Mouse (Mus musculus) testis, postnatal 14 days (tissue): ENCODE measurements around the gene Lce3d.

ENCODE experiments used
- DNase-seq: peaks from one replicate; pipeline ENCODE4 v3.0.0; 2021; ENCODE audit warnings: low spot score

The Lce3d gene

DNA sequence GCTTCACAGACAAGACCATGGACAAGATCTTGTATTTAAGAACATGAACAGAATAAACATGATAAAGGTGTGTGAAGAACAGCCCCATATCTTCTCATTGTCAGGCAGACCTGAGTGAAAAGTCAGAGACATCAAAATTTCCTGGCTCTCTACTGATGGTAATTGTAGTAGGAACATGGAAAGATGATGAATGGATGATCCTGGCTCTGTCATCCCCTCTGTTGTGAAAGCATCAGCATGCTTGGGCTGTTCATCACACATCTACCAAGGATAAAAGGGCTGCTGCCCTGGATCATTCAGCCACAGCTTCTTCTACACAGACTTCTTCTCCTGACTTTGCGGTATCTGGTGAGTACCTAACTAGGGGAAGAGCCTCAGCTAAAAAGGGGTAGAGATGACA is at the start of gene Lce3d:
Lce3d (plus strand) TSS at position 301 of the 400 bp plus-strand sequence.
- DNase-seq, result no peak

DNA sequence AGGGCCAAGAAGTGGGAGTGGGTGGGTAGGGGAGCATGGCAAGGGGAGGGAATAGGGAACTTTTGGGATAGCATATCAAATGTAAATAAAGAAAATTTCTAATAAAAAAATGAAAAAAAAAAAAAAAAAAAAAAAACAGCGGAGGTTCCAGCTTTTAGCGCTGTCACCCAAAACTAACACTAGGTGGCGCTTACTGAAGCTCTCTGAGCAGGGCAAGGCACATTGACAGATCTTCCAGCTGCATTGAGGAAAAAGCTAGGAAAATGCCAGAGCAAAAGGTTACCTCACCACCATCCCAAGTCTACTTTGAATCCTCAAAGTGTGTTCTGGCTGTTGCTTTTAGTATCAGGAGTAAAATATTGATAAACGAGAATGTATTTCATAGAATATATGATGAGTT is 49.6 kb upstream of the Lce3d start:
- no peak for DNase-seq

DNA sequence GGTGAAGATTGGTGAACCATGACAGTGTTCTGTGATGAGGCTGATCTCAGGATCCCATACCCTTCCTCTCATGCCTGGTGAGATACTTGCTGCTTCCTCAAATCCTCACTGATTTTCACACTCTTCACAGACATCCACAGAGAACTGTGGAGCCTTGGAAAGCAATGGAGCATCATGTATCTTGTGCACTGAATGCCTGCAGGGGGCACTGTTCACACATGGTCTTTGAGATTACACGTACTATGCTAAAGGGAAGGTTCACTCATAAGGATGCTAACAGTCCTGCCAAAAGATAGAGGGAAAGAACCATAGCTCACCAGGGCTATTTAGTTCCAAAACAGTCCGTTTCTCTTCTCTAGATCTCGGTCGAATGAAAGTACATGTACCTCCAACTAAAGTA is 36.8 kb upstream of the Lce3d start:
- DNase-seq, result no peak

DNA sequence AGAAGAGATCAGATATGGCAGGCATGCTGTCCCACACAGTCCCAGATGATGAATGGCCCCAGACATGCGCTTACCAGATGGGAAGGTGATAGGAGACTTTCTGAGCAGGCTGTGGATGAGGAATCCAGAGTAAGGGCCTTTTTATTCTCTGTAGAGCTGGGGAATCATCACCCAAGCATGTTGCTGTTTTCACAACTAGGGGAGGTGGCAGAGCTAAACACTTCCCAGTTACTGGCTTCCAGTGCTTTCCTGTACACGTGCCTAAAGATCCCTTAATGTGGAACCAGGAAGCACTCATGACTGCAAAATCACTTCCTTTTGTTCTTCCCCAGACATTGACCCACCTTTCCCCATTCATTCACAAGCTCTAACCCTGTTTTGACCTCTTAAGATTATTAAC is 31.1 kb upstream of the Lce3d start, which contains the start of gene Lce3a:
Lce3a (minus strand) TSS at position 101 of the 400 bp plus-strand sequence.
- no peak for DNase-seq

DNA sequence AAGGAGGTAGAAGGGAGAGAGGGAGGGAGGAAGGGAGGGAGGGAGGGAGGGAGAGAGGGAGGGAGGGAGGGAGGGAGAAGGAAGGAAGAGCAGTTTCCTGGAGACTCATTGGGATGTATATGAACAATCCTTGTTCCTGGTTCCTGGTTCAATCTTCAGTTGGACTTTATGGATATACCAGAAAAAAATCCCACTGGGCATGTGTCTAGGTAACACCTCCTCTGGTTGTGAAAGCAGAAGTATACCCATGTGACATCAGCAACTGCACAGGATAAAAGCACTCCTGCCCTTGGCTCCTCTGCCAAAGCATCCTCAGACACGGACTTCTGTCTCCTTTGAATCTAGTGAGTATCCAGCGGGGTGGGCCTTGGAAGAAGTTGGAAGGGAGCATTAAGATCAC is 24.5 kb upstream of the Lce3d start, which contains the start of gene Lce3b:
Lce3b (plus strand) TSS at position 301 of the 400 bp plus-strand sequence.
- no peak for DNase-seq

DNA sequence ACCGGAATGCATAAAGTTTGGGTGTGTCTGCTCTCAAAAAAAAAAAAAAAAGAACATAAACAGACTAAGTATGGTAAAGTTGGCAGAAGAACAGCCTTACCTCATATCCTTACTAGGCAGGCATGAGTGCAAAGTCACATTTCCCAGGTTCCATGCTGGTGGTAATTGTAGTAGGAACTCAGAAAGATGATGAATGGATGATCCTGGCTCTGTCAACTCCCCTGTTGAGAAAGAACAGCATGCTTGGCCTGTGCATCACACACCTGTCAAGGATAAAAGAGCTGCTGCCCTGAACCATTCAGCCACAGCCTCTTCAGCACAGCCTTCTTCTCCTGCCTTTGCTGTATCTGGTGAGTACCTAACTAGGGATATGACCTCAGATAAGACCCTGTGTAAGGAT is 13.0 kb upstream of the Lce3d start, which contains the start of gene Lce3c:
Lce3c (plus strand) TSS at position 301 of the 400 bp plus-strand sequence.
- no peak for DNase-seq

DNA sequence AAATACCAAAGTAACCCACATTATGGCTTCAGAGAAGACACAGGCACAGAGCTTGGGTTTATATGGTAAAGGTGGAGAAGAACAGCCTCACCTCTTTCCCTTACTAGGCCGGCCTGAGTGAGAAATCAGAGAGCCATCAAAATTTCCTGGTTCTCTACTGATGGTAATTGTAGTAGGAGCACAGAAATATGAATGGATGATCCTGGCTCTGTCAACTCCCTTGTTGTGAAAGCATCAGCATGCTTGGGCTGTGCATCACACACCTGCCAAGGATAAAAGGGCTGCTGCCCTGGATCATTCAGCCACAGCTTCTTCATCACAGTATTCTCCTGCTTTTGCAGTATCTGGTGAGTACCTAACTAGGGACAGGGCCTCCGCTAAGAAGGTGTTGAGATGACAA is 9.6 kb downstream of the Lce3d start, which contains the start of gene Lce3e:
Lce3e (plus strand) TSS at position 301 of the 400 bp plus-strand sequence.
- DNase-seq, result no peak

DNA sequence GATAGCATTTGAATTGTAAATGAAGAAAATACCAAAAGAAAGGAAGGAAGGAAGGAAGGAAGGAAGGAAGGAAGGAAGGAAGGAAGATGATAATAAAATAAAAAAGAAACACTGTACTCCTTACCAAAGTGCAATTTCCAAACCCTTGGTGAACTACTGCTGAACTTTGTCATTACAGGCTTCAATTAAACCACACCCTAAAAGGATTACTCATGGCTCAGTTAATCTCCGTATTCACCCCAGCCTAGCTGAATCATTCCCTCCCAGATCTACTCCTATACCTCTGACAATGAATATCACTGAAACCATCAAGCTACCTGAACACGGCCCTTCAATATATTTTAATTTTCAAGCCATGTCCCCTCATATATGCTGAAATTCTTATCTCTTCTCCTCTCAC is 21.3 kb downstream of the Lce3d start:
- DNase-seq, result no peak

DNA sequence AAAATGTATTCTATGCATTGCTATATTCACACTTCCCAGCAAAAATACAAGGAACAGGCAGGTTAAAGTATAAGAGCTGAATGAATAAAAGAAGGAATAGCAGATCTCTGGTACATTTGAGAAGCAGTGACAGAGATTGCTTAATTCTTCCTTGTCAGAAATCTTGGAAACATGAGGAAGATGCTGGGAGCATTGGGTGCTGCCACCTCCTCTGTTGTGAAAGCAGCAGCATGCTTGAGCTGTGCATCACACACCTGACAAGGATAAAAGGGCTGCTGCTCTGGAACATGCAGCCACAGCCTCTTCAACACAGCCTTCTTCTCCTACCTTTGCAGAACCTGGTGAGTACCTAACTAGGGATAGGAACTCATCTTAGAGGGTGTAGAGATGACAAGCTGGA is 34.7 kb downstream of the Lce3d start, which contains the start of gene Lce3f:
Lce3f (plus strand) TSS at position 301 of the 400 bp plus-strand sequence.
- no peak for DNase-seq

DNA sequence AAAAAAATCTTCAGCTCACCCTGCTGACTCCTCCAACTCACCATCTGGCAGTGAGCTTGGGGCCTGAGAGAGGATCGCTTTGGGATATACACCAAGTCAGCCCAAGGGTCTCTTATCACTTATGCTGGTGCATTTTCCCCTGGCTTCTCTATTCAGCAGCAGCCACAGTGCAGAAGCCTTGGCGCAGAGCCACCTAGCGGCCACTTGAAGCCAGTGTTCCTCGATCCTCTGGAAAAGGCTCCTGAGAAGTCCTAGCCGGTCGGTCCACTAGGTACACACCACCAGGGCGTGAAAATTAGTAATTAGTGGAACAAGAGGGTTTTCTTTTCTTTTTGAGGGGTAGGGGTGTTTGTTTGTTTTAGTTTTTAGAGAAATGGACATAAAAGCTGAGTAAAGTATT is 41.5 kb downstream of the Lce3d start:
- peak; percentile 64 for DNase-seq

DNA sequence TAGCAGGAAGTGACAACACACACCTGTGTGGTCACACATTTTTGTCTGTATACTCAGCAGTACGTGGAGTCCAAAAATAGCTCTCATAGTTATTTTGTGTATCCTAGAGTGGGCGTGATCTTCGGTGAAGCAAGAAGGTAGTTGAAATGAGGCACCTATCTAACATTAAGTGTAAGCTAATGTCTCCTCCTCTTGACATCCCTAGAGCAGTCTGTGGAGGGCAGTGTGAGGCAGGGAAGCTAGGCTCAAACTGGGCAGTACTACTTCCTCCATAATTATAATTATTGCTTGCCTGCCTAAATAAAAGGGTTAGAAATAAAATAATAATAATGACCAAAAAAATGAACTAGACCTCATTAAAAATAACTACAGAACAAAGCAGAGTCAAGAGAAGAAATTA is 43.4 kb downstream of the Lce3d start:
- DNase-seq, result no peak

DNA sequence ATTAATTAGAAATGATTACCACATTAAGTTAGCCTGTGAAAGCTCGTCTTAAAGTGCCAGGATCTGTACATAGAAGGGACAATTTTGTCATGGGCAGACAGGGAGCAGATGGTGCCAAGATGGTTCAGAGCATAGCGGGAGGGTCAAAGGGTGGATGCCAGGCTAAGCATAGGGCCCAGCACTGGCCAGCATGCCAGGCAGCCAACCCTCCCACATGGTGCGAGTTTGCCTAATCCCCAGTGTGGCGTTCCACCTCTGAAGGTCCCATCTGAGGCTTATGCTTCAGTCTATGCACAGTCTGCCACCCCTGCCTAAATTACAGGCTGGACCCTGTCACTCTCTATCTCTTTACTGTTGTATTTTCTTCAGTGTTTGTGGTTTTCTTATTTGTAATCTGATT is 45.7 kb downstream of the Lce3d start:
- no peak for DNase-seq
